Mouse (Mus musculus): ENCODE results near the gene Gm45140.

The Gm45140 gene

GRCm38 (mm10) chr6:87835695-87836094, at the start of gene Gm45140:
TSS of gene Gm45140 (minus strand) at chr6:87835795.
- no peak for DNase-seq (ENCODE audit: low spot score in 2 of 2)

- DNase-seq (ENCODE audit: low spot score in 2 of 2), result peak; percentile 86 to 90
Observed at GRCm38 (mm10) chr6:87882816-87883215, 47.2 kb upstream of the Gm45140 start.

- DNase-seq (ENCODE audit: low spot score in 2 of 2), result no peak
Observed at GRCm38 (mm10) chr6:87882221-87882620, 46.6 kb upstream of the Gm45140 start.

- DNase-seq (ENCODE audit: low spot score in 2 of 2), result no peak
Observed at GRCm38 (mm10) chr6:87879628-87880027, 44.0 kb upstream of the Gm45140 start.

- no peak for DNase-seq (ENCODE audit: low spot score in 2 of 2)
Observed at GRCm38 (mm10) chr6:87879010-87879409, 43.4 kb upstream of the Gm45140 start.

- no peak for DNase-seq (ENCODE audit: low spot score in 2 of 2)
Observed at GRCm38 (mm10) chr6:87876068-87876643, 40.6 kb upstream of the Gm45140 start.

- DNase-seq (ENCODE audit: low spot score in 2 of 2), result no peak
Observed at GRCm38 (mm10) chr6:87875562-87875961, 40.0 kb upstream of the Gm45140 start.

- no peak for DNase-seq (ENCODE audit: low spot score in 2 of 2)
Observed at GRCm38 (mm10) chr6:87875083-87875482, 39.5 kb upstream of the Gm45140 start.

GRCm38 (mm10) chr6:87873963-87874362, 38.4 kb upstream of the Gm45140 start:
- no peak for DNase-seq (ENCODE audit: low spot score in 2 of 2)

- no peak for DNase-seq (ENCODE audit: low spot score in 2 of 2)
Observed at GRCm38 (mm10) chr6:87873104-87873503, 37.5 kb upstream of the Gm45140 start.

GRCm38 (mm10) chr6:87871240-87871639, 35.6 kb upstream of the Gm45140 start:
- no peak for DNase-seq (ENCODE audit: low spot score in 2 of 2)

- no peak for DNase-seq (ENCODE audit: low spot score in 2 of 2)
Observed at GRCm38 (mm10) chr6:87870440-87870839, 34.8 kb upstream of the Gm45140 start.

- no peak for DNase-seq (ENCODE audit: low spot score in 2 of 2)
Observed at GRCm38 (mm10) chr6:87868871-87869506, 33.4 kb upstream of the Gm45140 start.

- no peak for DNase-seq (ENCODE audit: low spot score in 2 of 2)
Observed at GRCm38 (mm10) chr6:87867256-87867655, 31.7 kb upstream of the Gm45140 start.

- DNase-seq (ENCODE audit: low spot score in 2 of 2), result no peak
Observed at GRCm38 (mm10) chr6:87866211-87866610, 30.6 kb upstream of the Gm45140 start.

GRCm38 (mm10) chr6:87857071-87857470, 21.5 kb upstream of the Gm45140 start:
- peak in 1 of 2 experiments; percentile 57 for DNase-seq (ENCODE audit: low spot score in 2 of 2)

GRCm38 (mm10) chr6:87853446-87853845, 17.9 kb upstream of the Gm45140 start:
- no peak for DNase-seq (ENCODE audit: low spot score in 2 of 2)

GRCm38 (mm10) chr6:87851871-87852270, 16.3 kb upstream of the Gm45140 start:
- DNase-seq (ENCODE audit: low spot score in 2 of 2), result no peak

GRCm38 (mm10) chr6:87850900-87851614, 15.5 kb upstream of the Gm45140 start, which contains the start of gene Cnbp:
TSS of gene Cnbp (minus strand) at chr6:87851106.
- DNase-seq (ENCODE audit: low spot score in 2 of 2), result peak; percentile 94 to 96

GRCm38 (mm10) chr6:87850155-87850899, 14.7 kb upstream of the Gm45140 start:
- no peak for DNase-seq (ENCODE audit: low spot score in 2 of 2)

- DNase-seq (ENCODE audit: low spot score in 2 of 2), result no peak
Observed at GRCm38 (mm10) chr6:87849780-87850154, 14.2 kb upstream of the Gm45140 start.

- no peak for DNase-seq (ENCODE audit: low spot score in 2 of 2)
Observed at GRCm38 (mm10) chr6:87846813-87847212, 11.2 kb upstream of the Gm45140 start.
